Comparison of ENCODE assay signal across 8 mouse cellular contexts in the genomic region with DNA sequence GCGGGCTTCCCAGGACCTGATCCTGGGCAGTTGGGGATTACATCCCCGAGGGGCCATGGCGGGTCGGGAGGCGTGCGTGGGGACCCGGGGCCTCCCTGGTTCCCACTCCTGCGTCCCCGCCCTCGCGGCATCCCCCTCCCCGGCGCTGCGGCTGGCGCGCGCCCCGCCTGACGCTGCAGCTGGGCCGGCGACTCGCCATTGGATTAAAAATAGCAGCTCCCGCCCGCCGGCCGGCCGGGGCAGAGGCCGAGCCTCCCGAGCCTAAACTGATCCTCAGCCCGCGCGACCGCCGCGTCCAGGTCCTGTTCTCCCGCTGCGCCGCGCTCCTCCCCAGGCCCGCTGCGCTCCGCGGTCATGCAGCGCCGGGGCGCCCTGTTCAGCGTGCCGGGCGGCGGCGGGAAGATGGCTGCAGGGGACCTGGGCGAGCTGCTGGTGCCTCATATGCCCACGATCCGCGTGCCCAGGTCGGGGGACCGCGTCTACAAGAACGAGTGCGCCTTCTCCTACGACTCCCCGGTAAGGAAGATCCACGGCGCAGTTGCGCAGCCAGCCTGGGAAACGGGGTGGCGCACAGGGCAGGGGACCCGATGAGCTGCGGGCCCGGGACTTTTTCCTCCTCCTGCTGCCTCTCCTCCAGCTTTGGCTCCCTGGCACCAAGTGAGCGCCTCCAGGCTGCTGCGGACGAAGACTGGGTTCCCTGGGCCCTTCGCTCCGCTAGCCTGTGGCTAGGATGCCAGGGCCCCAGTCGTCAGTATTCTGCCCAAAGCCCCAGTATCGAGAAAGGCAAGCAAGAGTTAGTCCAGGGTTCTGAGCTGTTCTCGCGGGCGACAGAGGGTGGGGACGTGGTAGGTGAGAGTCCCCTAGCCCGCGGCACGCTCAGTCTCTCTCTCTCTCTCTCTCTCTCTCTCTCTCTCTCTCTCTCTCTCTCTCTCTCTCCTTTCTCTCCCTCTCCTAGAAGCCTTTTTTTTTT. TPM values are rescaled to one million over a fixed set of nuclear protein-coding genes. Genes with fewer than 3 reads are reported as not detected.
A peak's percentile ranks its signal among the peaks of the same experiment; 100 is the strongest.
DNase-seq lines count a peak whose midpoint lies in the region; ATAC-seq and TF ChIP-seq lines count a peak whose summit lies in the region.

A gene (plus strand): TSS at position 190 of the 970 bp plus-strand sequence.

- TF ChIP-seq CTCF in gastrocnemius, adult 2 months (IDR thresholded peaks at IDR 0.05) = peak; percentile 40

- DNase-seq in adrenal gland, adult (ENCODE audit: inconsistent age in 2 of 2, low spot score in 1 of 2) = peak; percentile 79 to 92
- peak; percentile 56 to 59 for DNase-seq in cerebellum, postnatal 4 days (ENCODE audit: low spot score in 2 of 2)
- DNase-seq in gastrocnemius, adult 2 months = peak; percentile 91
- peak; percentile 45 to 55 for DNase-seq in left cerebral cortex, adult 8-10 months (ENCODE audit: low spot score in 2 of 2)
- DNase-seq in lung, postnatal 4 days = peak; percentile 77 to 87
- peak; percentile 82 for DNase-seq in right cerebral cortex, postnatal 25 days
- no peak for DNase-seq in thymus, postnatal 0 days (ENCODE audit: low spot score)

- H3K4me1 ChIP-seq in hindbrain, embryonic 16.5 days (ENCODE audit: control insufficient read depth, insufficient read depth, low read depth, low read length) = peaks cover 9% of the 10 kb centered on the region

- peak; percentile 89 for ATAC-seq in hindbrain, embryonic 16.5 days

- H3K4me3 ChIP-seq in gastrocnemius, adult 2 months = peak within 1 kb of the TSS; percentile 94
- peak within 1 kb of the TSS; percentile 95 for H3K4me3 ChIP-seq in hindbrain, embryonic 16.5 days (ENCODE audit: low read length)

- no peaks in the 10 kb centered on the region for H3K36me3 ChIP-seq in hindbrain, embryonic 16.5 days (ENCODE audit: control insufficient read depth, insufficient read depth, low read length)

- no peaks in the 10 kb centered on the region for H3K27me3 ChIP-seq in hindbrain, embryonic 16.5 days (replicated peaks; ENCODE audit: control insufficient read depth, insufficient read depth, low read length)

- peak within 1 kb of the TSS; percentile 98 for H3K27ac ChIP-seq in gastrocnemius, adult 2 months
- H3K27ac ChIP-seq in hindbrain, embryonic 16.5 days (ENCODE audit: low read depth, low read length) = peak within 1 kb of the TSS; percentile 93

- intact Hi-C loops in gastrocnemius, adult 2 months (cut with DNase I) = loop anchor here (1.0 to 5.0 kb wide), 2 partner anchors 70 to 79 kb away; no protein-coding TSS in a partner anchor

- peak within 1 kb of the TSS; percentile 94 for H3K9ac ChIP-seq in hindbrain, embryonic 16.5 days (ENCODE audit: low read depth, low read length)

- peak within 1 kb of the TSS; percentile 64 for H3K4me2 ChIP-seq in hindbrain, embryonic 16.5 days (ENCODE audit: low read length)

- no peaks in the 10 kb centered on the region for H3K9me3 ChIP-seq in hindbrain, embryonic 16.5 days (ENCODE audit: control insufficient read depth, low read length)

- WGBS in hindbrain, embryonic 16.5 days = under 1% methylated on average over 77 of the region's 84 CpGs

RNA-seq across cellular contexts. Expression of the gene that starts here (rescaled TPM):
- 100 to 1,000 TPM; 188 to 287 TPM for total RNA-seq in gastrocnemius, adult 2 months (2021)
- 18.1 and 19.4 TPM in 2 replicates for polyA plus RNA-seq in hindbrain, embryonic 16.5 days (2015; fragmentation: Nextera tagmentation; extraction: Ambion mirVana)
- total RNA-seq in left cerebral cortex, adult 8-10 months (2022) = 10 to 100 TPM; 26.0 to 31.6 (median 28.3) TPM
- polyA plus RNA-seq in thymus, postnatal 0 days (2015; fragmentation: Nextera tagmentation; extraction: Ambion mirVana) = 0.22 and 0.38 TPM in 2 replicates

Comparison
In these comparisons a context has a peak if more than half of its experiments do, and no peak if none do; other contexts are left out.
1. RNA of the gene that starts here (total RNA-seq): 188 to 287 TPM in gastrocnemius, adult 2 months; 26.0 to 31.6 TPM in left cerebral cortex, adult 8-10 months; every median in the first group is over 4 times any median in the second.
2. RNA of the gene that starts here (polyA plus RNA-seq): 18.1 to 19.4 TPM in hindbrain, embryonic 16.5 days; 0.22 to 0.38 TPM in thymus, postnatal 0 days; every median in the first group is over 10 times any median in the second.